Mouse (Mus musculus) spleen, postnatal 4 days (tissue): ENCODE measurements around the gene Zmiz1.

ENCODE experiments used
- DNase-seq, 2 experiments: peaks; one replicate each; pipeline ENCODE4 v3.0.0; 2022; ENCODE audit warnings: low spot score in 2 of 2

Gene Zmiz1

DNA sequence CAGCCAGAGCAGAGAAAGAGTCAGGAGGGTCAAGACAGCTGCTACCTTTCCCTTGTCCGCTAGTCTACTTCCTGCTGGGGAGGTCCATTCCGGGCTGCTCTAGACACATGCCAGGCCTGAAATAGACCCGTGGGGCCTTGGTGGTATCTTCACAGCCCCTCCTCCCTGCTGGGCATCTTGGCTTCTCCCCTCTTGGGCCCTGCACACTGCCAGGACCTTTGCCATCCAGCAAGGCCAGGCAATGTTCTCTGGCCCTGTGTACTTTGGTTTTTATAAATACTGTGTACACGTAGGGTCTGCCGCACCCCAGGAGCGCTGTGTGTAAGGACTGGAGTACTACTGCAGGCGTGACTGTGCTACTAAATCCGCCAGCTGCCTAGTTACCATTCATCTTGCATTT, 54.5 kb downstream of the Zmiz1 start:
- DNase-seq = no peak

DNA sequence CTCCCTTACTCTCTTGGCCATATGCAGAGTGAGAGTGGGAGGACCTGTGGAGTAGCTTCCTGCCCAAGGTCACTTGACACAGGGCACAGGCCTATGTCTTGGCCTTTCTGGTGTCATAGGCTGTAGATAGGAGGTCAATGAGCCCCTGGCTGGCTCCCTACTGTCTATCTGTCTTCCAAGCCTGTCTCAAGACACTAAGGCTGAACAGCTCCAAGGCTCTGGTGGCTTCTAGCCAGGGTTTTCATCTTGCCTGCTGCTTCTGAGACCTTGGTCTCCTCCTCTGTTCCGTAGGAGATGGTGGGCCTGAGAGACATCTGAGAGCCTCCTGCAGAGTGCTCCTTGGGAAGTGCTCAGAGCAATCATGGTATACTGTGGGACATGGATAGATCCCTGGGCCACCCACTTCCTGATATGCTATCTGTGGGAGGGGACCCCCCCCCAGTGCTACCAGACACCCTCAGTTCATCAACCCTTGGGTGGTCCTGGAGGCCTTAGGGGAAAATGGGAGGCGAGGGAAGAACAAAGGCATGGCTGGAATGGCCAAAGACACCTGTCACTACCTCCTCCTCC, 56.0 kb downstream of the Zmiz1 start:
- no peak for DNase-seq

DNA sequence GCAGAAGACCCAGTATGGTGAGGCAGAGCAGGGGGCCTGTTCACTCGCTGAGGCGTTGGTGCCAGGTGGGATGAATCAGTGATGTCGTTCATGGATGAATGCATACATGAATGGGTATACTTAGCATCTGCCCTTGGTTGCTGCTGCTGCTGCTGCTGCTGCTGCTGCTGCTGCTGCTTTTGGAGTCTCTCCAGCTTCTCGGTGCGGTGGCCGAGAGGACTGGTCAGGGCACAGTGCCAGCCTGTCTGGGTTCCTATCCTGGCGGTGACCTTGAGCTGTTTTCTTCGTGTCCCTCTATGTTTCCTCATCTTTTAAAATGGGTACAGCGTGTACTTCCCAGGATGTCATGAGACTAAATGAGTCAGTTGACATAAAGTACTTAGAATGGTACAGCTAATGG, 56.9 kb downstream of the Zmiz1 start:
- peak in 1 of 2 experiments; percentile 63 for DNase-seq

DNA sequence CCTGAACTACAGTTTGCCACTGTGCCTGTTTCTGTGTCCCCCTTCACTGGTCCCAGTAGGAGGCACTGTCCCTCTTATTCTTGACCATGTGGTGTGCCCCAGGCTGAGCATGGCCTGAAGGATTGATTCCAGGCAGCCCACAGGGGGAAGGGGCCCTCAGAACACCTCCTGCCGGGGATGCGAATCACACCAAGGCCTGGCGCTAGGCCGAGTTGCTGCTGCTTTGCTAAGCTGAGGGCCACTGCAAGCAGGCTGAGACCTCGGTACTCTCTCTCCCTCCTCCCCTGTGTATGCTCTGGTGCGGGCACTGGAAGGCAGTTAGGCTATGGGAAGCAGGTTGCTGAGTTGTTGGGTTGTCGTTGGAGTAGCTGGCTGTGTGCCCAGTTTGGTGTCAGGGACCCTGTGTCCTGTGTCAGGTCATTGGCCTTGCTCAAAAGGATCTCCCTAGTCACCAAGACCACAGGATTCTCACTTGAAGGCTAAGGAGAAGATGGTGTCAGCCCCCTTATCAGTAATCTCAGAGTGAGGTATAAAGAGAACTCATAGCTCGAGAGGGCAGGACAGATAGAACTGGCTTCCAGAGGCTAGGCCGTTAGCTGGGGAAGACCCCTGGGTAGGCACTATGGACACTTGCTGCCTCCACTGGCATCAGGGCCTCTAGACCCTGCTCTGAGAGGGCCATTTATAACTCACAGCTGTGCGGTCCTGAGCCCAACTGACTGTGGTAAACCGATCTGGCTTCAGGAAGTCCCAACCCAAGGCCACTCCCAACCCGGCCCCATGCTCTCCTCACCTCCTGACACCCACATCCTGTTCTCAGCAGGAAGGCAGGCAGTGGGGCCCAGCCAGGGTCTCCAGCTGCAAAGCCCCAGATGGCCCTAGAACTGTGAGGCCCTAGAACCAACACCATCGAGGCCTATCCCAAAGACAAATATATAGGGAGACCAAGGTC, 57.9 kb downstream of the Zmiz1 start:
- DNase-seq = peak; percentile 74 to 85

DNA sequence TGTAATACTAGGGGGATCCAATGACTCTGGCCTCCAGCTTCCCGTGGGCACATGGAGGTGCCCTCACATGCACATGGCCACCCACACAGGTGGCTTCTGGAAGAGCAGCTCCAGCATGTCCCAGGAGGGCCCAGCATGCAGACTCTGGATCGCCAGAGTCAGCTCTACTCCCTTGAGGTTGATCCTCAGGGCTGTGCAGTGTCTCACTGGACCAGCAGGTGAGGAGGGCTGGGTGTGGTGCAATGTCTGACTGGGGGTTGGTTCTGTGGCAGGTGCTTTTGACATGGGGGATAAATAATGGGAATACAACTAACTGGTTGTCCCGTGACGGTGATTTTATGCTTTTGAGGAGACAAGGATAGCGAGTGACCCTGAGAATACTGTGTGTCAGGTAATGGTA, 59.7 kb downstream of the Zmiz1 start:
- DNase-seq = no peak

DNA sequence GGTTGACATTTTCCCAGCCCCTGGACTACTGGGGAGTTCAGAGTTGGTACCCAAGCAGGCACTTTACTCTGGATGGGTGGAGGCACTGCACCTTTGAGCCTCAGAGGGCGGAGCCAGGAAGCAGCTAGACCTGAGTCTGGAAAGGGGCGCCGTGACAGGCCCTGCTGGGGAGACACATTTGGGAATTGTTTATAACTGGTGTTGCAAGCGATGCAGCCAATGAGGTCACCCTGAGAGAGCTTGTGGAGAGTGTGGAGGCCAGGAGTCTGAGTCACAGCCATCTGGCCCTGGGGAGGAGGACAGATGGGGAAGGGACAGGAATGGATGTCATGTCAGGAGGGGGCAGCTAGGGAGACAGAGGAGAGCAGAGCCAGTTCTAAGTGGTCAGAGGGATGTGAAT, 60.7 kb downstream of the Zmiz1 start:
- peak in 1 of 2 experiments; percentile 65 for DNase-seq

DNA sequence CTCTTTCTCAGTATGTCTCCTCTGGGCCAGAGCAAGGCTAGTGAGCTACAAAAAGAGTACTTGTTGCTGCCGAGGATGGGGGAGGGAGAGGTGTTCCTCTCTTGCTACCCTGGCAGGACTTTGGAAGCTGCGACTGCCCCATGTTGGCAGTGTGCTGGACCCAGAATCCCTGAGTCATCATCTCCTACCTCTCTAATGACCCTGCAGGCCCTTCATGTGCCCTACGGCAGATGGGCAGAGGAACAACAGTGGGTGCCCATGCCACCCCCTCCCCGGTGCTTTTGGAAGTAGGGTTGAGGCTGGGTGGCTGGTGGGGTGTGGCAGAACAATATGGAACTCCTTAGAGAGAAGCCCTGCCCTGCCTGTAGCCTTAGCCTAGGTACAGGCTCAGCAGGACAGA, 61.6 kb downstream of the Zmiz1 start:
- DNase-seq = peak in 1 of 2 experiments; percentile 65

DNA sequence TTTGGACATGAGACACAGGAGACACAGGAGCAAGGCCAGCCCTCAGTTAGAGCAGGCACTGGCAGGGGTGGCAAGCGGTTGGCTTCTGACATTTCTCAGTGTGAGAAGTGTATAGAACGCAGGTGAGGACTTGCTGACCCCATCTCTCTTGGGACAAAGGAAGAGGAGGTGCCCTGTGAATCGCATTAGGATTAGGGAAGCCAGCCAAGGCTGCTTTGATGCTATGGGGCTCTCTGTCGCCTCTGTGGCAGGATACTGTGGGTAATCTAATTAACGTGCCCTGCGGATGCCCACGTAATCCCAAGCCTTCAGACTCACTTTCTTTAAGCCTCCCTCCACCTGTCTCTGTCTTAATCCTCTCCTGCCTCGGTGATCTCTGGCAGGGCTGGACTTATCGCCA, 62.0 kb downstream of the Zmiz1 start:
- no peak for DNase-seq

DNA sequence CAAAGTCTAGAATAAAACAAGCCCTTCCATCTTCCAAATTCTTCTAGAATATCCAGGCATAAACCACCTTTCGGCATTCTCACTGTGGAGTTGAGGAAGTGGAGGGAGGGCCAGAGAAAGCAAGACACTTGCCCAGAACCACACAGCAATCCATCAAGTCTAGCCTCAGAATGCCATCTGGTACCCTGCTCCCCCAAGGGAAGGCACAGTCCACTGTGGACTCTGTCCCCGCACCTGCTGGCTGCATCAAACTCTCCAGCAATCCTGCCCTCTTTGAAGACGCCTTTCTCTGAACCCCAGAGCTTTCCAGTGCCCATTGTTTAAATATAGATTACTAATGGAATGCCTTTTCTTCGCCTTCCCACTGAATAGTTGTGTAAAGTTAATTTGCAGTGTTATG, 62.5 kb downstream of the Zmiz1 start:
- no peak for DNase-seq

DNA sequence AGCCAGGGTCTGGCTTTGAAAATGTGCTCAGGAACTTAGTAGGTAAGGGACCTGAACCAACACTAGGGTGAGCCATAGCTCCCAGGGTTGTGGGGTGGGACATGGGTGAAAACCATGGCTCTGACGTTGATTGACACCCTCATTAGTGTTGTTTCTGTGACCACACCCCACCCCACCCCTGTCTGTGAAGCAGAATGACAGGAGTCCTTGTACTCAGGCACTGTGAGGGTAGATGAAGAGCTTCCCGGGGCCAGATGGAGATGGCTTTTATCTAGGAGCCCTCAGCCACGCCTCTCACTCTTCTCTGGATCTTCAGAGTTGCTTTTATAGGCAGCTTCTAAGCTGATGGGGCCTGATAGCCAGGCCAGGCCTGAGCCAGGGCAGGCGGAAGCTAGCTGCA, 63.4 kb downstream of the Zmiz1 start:
- peak; percentile 55 to 67 for DNase-seq

DNA sequence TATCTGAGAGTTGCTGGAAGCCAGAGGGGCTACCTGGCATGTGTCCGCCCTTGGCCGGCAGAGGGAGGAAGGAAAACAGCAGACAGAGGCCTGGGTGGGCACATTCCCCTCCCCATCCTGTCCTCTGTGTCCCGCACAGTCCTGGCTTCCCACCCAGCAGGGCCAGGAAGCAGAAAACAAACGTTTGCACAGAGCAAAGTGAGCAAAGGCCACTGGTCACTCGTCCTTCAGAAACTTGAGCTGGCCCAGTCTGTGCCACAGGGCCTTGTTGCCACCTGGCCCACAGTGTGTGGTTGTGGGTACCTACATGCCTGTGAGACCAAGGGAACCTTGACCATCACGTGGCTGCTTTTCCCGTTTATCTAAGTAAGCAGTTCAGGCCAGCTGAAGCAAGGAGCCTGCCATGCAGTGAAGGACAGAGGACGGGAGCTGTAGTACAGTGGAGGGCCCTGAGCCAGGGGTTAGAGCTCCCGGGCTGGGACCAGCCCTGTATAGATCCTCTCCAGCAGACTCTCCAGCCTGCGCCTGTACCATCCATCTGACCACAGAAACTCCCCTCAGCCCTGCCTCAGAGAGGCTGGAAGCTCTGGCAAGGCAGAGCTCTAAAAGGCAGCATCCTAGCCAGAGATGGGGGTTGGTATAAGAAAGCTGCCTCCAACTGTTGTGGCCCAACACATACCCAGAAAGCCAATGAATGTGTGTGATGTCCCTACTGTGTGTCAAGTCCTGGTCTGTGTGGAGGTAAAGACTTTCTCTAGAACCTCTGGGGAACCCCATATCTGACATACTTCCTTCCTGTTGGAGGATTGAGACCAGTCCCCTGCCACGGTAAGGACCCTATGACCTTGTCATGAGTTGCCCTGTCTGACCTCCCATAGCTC, 64.5 kb downstream of the Zmiz1 start:
- DNase-seq = no peak

DNA sequence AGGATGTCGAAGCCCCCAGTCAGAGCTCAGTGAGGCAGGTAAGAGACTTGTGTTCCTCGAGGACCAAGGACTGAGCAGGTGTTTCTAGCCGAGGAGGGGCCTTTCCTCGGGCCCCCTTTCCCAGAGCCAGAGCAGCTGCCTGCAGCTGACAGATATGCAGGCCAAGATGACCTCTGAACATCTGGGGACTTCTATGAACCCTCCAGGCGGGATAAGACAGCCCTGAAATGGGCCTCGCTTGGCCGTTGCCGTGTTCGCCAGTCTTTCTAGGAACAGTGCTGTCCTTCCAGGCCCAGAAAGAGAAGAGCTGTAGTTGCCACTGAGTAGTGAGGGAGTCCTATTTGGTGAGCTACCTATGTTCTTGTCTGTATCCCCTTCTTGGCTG, 65.1 kb downstream of the Zmiz1 start:
- DNase-seq = no peak

DNA sequence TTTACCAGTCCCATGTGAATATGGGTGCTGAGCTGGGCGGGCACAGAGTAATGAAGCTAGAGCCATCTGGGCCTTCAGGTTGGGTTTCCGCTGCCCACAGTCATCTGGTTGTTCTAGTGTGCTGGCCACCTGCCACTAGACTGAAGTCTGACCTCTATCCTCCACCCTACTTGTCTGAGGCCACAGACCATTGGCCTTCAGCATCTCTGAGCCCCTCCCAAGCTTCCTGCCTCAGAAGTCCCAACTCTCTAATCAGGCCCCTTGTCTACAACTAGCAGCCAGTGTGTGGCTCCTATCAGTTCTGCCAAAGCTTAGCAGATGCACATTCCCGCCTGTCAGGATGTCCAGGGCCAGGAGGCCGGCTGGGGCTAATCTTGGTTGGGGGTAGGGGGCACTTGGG, 65.9 kb downstream of the Zmiz1 start:
- no peak for DNase-seq

DNA sequence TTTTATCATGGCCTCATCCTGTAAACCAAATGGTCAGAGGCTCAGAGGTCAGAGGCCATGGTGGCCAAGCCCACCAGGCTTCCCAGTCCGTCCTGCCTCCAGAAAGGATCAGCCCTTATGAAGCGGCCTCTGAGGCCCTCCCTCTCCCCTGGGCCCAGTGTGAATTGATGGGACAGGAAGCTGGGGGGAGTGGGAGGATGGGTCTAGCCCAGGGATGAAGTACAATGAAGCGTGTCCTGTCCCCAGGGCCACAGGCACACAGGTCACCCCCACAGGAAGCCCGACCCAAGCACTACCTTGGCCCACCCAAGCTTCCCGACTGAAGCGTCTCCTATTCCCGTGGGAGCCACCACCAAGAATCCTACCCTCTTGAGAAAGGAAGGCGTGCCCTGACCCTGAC, 66.7 kb downstream of the Zmiz1 start:
- no peak for DNase-seq

DNA sequence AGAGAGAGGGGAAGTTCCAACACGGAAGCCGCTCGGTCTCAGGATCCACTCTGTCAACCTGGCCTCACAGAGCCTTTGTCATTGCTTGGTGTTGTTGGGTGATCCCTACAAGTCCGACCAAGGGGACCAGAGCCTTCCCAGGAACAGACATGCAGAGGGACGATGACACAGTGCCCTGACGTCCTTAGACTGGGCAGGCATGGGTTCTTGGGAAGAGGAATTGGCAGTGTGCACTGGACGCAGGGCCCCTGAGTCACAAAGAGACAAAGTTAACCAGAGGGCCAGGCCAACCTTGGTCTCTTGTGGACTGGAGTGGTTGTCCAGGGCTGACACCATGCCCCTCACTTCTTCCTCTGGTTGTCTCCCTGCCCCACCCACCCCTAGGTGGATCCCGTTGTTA, 67.9 kb downstream of the Zmiz1 start:
- no peak for DNase-seq

DNA sequence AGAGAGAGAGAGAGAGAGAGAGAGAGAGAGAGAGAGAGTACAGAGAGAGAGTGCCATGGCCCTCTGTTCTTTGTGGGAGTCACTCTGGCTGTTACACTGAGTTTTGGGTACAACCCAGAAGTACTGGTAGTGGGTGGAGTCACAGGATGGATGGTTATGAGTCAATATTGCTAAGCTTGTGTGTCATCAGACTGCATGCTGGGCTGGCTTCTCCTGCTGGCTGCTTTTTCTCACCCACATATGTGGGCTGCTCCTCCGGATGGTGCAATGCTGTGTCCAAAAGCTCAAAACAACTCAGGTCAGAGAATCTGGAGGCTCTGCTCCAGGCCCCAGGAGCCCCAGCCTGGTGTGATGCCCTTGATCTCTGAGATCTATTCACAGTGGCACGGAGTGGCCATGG, 68.3 kb downstream of the Zmiz1 start:
- DNase-seq = no peak

DNA sequence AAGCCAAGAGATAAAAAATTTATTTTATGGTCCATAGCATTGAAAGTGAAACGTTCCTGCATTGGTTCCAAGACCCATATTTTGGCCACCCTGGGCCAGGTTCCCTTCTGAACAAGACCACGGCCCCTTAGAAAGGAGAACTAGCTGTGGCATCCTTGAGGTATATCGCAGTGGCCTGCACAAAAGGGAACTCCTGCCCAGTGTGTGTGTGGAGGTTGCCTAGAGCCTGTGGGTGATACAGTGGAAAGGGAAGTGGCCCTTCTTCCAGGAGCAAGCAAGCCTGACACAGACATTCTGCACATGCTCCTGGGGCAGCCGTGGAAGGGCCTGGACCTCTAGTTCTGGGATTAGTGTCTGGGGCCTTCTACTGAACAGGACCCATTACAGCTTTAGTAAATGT, 71.4 kb downstream of the Zmiz1 start:
- DNase-seq = peak in 1 of 2 experiments; percentile 34

DNA sequence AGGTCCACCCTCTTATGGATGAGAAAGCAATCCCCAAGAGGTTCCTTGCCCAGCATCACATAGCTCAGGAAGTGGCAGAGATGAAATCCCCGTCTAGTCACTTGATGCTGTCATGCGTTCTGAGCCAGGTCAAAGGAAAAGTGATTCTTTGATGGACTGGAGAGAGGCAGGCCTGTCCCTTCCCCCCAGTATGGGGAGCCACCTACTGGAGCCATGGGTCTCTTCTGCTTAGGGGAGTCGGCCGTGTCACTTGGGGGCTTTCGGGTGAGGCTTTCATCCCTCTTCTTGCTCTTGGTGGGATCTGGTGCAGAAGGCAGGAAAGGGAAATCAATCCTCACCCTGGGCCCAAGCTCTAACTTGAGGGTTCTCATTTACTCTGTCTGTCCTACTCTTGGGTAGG, 71.8 kb downstream of the Zmiz1 start:
- no peak for DNase-seq

DNA sequence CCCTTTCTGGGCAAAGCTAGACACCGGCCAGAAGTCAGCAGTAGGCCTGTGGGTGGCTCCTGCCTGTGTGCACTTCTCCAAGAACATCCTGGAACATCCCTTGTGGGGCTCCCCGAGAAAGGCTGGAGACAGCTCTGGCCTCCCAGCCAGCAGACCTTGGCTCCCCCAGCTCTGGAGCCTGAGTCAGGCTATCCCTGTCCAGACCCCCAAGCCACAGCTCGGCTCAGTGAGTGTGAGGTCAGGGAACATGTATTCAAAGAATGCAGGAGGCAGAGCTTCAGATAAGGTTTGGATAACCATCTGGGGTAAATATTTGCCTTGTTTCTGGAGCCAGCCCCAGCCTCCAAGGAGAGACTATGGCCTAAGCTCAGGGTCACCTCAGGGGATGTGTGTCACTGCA, 74.0 kb downstream of the Zmiz1 start:
- no peak for DNase-seq

DNA sequence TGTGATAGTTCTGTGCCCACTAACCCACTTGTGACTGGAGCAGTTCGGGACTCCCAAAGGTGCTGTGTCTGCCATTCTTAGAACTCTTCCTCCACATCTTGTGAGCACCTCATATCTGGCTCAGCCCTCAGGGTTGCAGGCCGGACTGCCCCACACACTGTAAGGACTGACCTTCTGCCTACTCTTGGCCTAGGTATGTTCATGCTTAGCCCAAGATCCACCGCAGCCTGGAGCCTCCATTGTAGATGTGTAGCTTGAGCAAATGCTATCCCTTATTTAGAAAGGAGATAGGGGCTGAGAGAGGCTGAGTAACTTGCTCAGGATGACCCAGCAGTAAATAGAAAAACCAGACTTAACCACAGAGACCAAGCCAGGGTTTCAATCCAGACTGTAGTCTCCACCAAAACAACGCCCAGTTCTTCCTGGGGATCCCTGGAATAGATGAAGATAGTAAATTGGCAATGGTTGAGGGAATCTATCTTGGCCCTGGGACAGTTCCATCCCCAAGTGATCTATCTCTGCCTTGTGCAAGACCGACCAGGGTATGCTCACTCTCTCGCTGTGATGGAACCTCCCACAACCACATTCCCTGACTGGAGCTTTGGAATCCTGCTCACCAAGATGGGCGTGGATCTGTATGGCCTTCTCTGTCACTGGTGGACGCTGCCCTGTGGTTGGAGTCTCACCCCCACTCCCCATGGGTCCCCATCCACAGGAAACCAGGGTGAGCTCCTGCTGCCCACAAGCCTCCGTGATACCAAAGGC, 74.8 kb downstream of the Zmiz1 start:
- no peak for DNase-seq

DNA sequence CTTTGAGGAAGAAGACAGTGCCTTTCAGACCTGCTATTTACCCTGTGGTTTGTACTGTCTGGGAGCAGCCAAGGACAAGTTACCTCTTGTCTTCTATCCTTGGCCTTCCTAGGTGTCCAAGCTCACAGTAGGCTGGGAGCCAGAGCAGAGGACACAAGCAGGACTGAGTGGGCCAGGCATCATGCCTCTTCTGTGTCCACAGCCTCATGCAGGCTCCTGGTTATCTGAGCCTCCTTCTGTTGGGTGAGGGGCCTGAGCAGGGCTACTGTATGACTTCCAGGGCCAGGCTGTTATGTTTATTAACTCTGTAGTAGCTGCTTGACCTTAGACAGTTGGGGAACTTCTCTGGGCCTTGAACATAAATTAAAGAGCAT, 75.4 kb downstream of the Zmiz1 start:
- DNase-seq = no peak
